Comparison of ENCODE assay signal across 15 mouse cellular contexts in genomic region chr3:145692037-145692436, GRCm38 (mm10). TPM values are rescaled to one million over a fixed set of nuclear protein-coding genes. Genes with fewer than 3 reads are reported as not detected.
DNase-seq lines count a peak whose midpoint lies in the region; ATAC-seq and TF ChIP-seq lines count a peak whose summit lies in the region.
"Had no signal": no experiment of that assay in that cellular context is flagged by ENCODE, and none has a peak within 500 bp of the region (broad histone marks: within the 10 kb centered on the region; RNA-seq: fewer than 3 reads in every experiment).

No protein-coding gene starts in this region.

- peak; percentile 36; the same call in 1 of the 2 replicates for ATAC-seq in heart, postnatal 0 days (ENCODE audit: insufficient read depth, low read depth)
- ATAC-seq in kidney, embryonic 16.5 days (ENCODE audit: low FRiP score, low TSS enrichment) = peak; percentile 82; the same call in 1 of the 2 replicates
- no peak for ATAC-seq in erythroid progenitor cell, adult 5-6 weeks (replicated peaks; ENCODE audit: low FRiP score, poor library complexity, severe bottlenecking)
- ATAC-seq: forebrain, embryonic 16.5 days; midbrain, embryonic 15.5 days had no signal

- H3K9ac ChIP-seq in heart, postnatal 0 days (replicated peaks; ENCODE audit: low read depth, low read length) = no peak overlapping the region
- no peak overlapping the region for H3K9ac ChIP-seq in kidney, embryonic 16.5 days (replicated peaks; ENCODE audit: low read length)
- H3K9ac ChIP-seq: hindbrain, embryonic 15.5 days; liver, embryonic 14.5 days; midbrain, embryonic 15.5 days; neural tube, embryonic 13.5 days had no signal

- DNase-seq in heart, postnatal 0 days (ENCODE audit: low spot score) = no peak
- DNase-seq in heart, postnatal 4 days = no peak
- peak; percentile 81 for DNase-seq in NIH3T3 (ENCODE audit: low read depth)
- DNase-seq in embryonic facial prominence, embryonic 10.5 days (ENCODE audit: low spot score) = peak; percentile 15
- DNase-seq in frontal cortex, postnatal 10 days (ENCODE audit: low spot score in 2 of 2) = no peak
- DNase-seq in right cerebral cortex, postnatal 36 days (ENCODE audit: low spot score in 2 of 2) = no peak

- no peaks in the 10 kb centered on the region for H3K9me3 ChIP-seq in heart, postnatal 0 days (replicated peaks; ENCODE audit: control insufficient read depth, low read length)
- H3K9me3 ChIP-seq in embryonic facial prominence, embryonic 10.5 days = no peaks in the 10 kb centered on the region
- H3K9me3 ChIP-seq in kidney, embryonic 16.5 days (ENCODE audit: low read length) = no peaks in the 10 kb centered on the region
- H3K9me3 ChIP-seq: hindbrain, embryonic 15.5 days; midbrain, embryonic 15.5 days; neural tube, embryonic 13.5 days had no signal

- 77% methylated on average over 9 of the region's 9 CpGs for WGBS in heart, postnatal 0 days
- 80% methylated on average over 9 of the region's 9 CpGs for WGBS in embryonic facial prominence, embryonic 10.5 days
- 64% methylated on average over 9 of the region's 9 CpGs for WGBS in kidney, embryonic 16.5 days

- TF ChIP-seq EP300 in heart, postnatal 0 days (IDR thresholded peaks at IDR 0.05; ENCODE audit: low read depth) = no peak

- no peaks in the 10 kb centered on the region for H3K27me3 ChIP-seq in heart, postnatal 0 days (ENCODE audit: control insufficient read depth, insufficient read depth, low read length)
- H3K27me3 ChIP-seq in embryonic facial prominence, embryonic 10.5 days (replicated peaks; ENCODE audit: low read depth, poor library complexity, severe bottlenecking) = no peaks in the 10 kb centered on the region
- no peaks in the 10 kb centered on the region for H3K27me3 ChIP-seq in kidney, embryonic 16.5 days (ENCODE audit: insufficient read depth, low read length)
- H3K27me3 ChIP-seq: CH12.LX; hindbrain, embryonic 15.5 days; midbrain, embryonic 15.5 days; neural tube, embryonic 13.5 days had no signal

- H3K4me3 ChIP-seq in heart, postnatal 0 days (ENCODE audit: low read depth, low read length) = no peak overlapping the region
- no peak overlapping the region for H3K4me3 ChIP-seq in embryonic facial prominence, embryonic 10.5 days
- no peak overlapping the region for H3K4me3 ChIP-seq in kidney, embryonic 16.5 days (ENCODE audit: low read length)
- H3K4me3 ChIP-seq: hindbrain, embryonic 15.5 days; midbrain, embryonic 15.5 days; neural tube, embryonic 13.5 days had no signal

- no peaks in the 10 kb centered on the region for H3K4me1 ChIP-seq in heart, postnatal 0 days (ENCODE audit: control insufficient read depth, insufficient read depth)
- H3K4me1 ChIP-seq in embryonic facial prominence, embryonic 10.5 days = peaks cover 13% of the 10 kb centered on the region
- H3K4me1 ChIP-seq in kidney, embryonic 16.5 days (ENCODE audit: insufficient read depth, low read length) = no peaks in the 10 kb centered on the region
- H3K4me1 ChIP-seq: hindbrain, embryonic 15.5 days; midbrain, embryonic 15.5 days; neural tube, embryonic 13.5 days had no signal

- H3K36me3 ChIP-seq in heart, postnatal 0 days (replicated peaks; ENCODE audit: control insufficient read depth, insufficient read depth, low read length) = no peaks in the 10 kb centered on the region
- no peaks in the 10 kb centered on the region for H3K36me3 ChIP-seq in embryonic facial prominence, embryonic 10.5 days (replicated peaks)
- no peaks in the 10 kb centered on the region for H3K36me3 ChIP-seq in kidney, embryonic 16.5 days (ENCODE audit: insufficient read depth, low read length)
- H3K36me3 ChIP-seq: hindbrain, embryonic 15.5 days; midbrain, embryonic 15.5 days; neural tube, embryonic 13.5 days had no signal

- H3K4me2 ChIP-seq in heart, postnatal 0 days (ENCODE audit: low read depth, low read length) = no peak overlapping the region
- no peak overlapping the region for H3K4me2 ChIP-seq in kidney, embryonic 16.5 days (replicated peaks; ENCODE audit: low read depth, low read length)
- H3K4me2 ChIP-seq: heart, embryonic 11.5 days; hindbrain, embryonic 15.5 days; midbrain, embryonic 15.5 days; neural tube, embryonic 13.5 days had no signal

- no peak for TF ChIP-seq CTCF in heart, postnatal 0 days (IDR thresholded peaks at IDR 0.05; ENCODE audit: low read depth)

- H3K27ac ChIP-seq in heart, postnatal 0 days (ENCODE audit: low read depth) = no peak overlapping the region
- H3K27ac ChIP-seq in embryonic facial prominence, embryonic 10.5 days (replicated peaks) = 0 out of 2 replicates have a peak overlapping the region, but pooled peaks have one; percentile 21
- no peak overlapping the region for H3K27ac ChIP-seq in kidney, embryonic 16.5 days (ENCODE audit: low read length)
- H3K27ac ChIP-seq: hindbrain, embryonic 15.5 days; liver, embryonic 14.5 days; midbrain, embryonic 15.5 days; neural tube, embryonic 13.5 days had no signal

RNA-seq across cellular contexts. Expression of gene Ccn1, which starts 42.3 kb away (rescaled TPM):
- total RNA-seq in heart, postnatal 0 days (2014; rRNA removed; ENCODE audit: low replicate concordance) = 91.1 and 92.3 TPM in 2 replicates
- 31.3 and 34.0 TPM in 2 replicates for polyA plus RNA-seq in heart, postnatal 0 days (2015; fragmentation: Nextera tagmentation; extraction: Ambion mirVana)
- total RNA-seq in heart, postnatal 4 days (2021) = 10 to 100 TPM; 50.7 to 73.3 TPM
- 40.2 and 42.2 TPM in 2 replicates for polyA plus RNA-seq in embryonic facial prominence, embryonic 10.5 days (2016; fragmentation: Nextera tagmentation; extraction: Ambion mirVana)
- 78.3 and 81.5 TPM in 2 replicates for polyA plus RNA-seq in kidney, embryonic 16.5 days (2015; fragmentation: Nextera tagmentation; extraction: Ambion mirVana)
- total RNA-seq in erythroid progenitor cell, adult 5-6 weeks (2015; ENCODE audit: low replicate concordance) = not detected in 2 replicates
- not detected in 2 replicates for total RNA-seq in erythroid progenitor cell, adult 5-6 weeks (2017; ENCODE audit: low replicate concordance)
- total RNA-seq: CH12.LX had no signal

Comparison
In these comparisons a context has a peak if more than half of its experiments do, and no peak if none do; other contexts are left out.
1. DNase-seq: peak in NIH3T3 (single experiment) and embryonic facial prominence, embryonic 10.5 days (single experiment); none in heart, postnatal 0 days (single experiment), heart, postnatal 4 days (single experiment), frontal cortex, postnatal 10 days (0 of 2) and right cerebral cortex, postnatal 36 days (0 of 2).
2. RNA of gene Ccn1, which starts 42.3 kb away (total RNA-seq): 91.1 to 92.3 TPM in heart, postnatal 0 days and 50.7 to 73.3 TPM in heart, postnatal 4 days; not detected in erythroid progenitor cell, adult 5-6 weeks; every median in the first group is over 10 times any median in the second.